ENCODE assay signal across 9 mouse cellular contexts in genomic region chr12:55473250-55474208, GRCm38 (mm10). TPM values are rescaled to one million over a fixed set of nuclear protein-coding genes. Genes with fewer than 3 reads are reported as not detected.
DNase-seq lines count a peak whose midpoint lies in the region; ATAC-seq and TF ChIP-seq lines count a peak whose summit lies in the region.
"Had no signal": no experiment of that assay in that cellular context is flagged by ENCODE, and none has a peak within 500 bp of the region (broad histone marks: within the 10 kb centered on the region; RNA-seq: fewer than 3 reads in every experiment).

No protein-coding gene starts in this region.

- peaks cover 10% of the 10 kb centered on the region for H3K4me1 ChIP-seq in intestine, embryonic 15.5 days (replicated peaks)
- peaks cover 12% of the 10 kb centered on the region for H3K4me1 ChIP-seq in lung, adult 2 months (ENCODE audit: control insufficient read depth, insufficient read depth, low read length)
- H3K4me1 ChIP-seq in forebrain, embryonic 14.5 days (ENCODE audit: control insufficient read depth, insufficient read depth, low read length), result no peaks in the 10 kb centered on the region

- no peaks in the 10 kb centered on the region for H3K9me3 ChIP-seq in intestine, embryonic 15.5 days
- H3K9me3 ChIP-seq in forebrain, embryonic 14.5 days (replicated peaks; ENCODE audit: control insufficient read depth, low read length), result no peaks in the 10 kb centered on the region

- no peak overlapping the region for H3K4me3 ChIP-seq in intestine, embryonic 15.5 days (replicated peaks)
- no peak overlapping the region for H3K4me3 ChIP-seq in lung, adult 2 months (replicated peaks; ENCODE audit: extremely low read depth, low read depth, low read length)
- H3K4me3 ChIP-seq in forebrain, embryonic 14.5 days (ENCODE audit: low read depth, low read length), result no peak overlapping the region

- no peaks in the 10 kb centered on the region for H3K27me3 ChIP-seq in intestine, embryonic 15.5 days (replicated peaks)
- H3K27me3 ChIP-seq in forebrain, embryonic 14.5 days (replicated peaks; ENCODE audit: control insufficient read depth, insufficient read depth, low read length), result no peaks in the 10 kb centered on the region

- peak; percentile 72; the same call in 1 of the 2 replicates for TF ChIP-seq POLR2A in lung, adult 2 months (IDR thresholded peaks at IDR 0.05; ENCODE audit: borderline replicate concordance, extremely low read depth, low read depth, low read length)

- peak; percentile 79 for ATAC-seq in intestine, embryonic 15.5 days
- ATAC-seq in forebrain, embryonic 14.5 days, result no peak

- 19% methylated on average over 8 of the region's 8 CpGs for WGBS in intestine, embryonic 15.5 days
- WGBS in lung, adult 2 months, result 18% methylated on average over 8 of the region's 8 CpGs
- WGBS in forebrain, embryonic 14.5 days, result 28% methylated on average over 8 of the region's 8 CpGs

- peak overlapping the region; percentile 59 for H3K27ac ChIP-seq in intestine, embryonic 15.5 days
- no peak overlapping the region for H3K27ac ChIP-seq in forebrain, embryonic 14.5 days (ENCODE audit: low read depth, low read length)
- H3K27ac ChIP-seq: liver, embryonic 14.5 days had no signal

- H3K4me2 ChIP-seq in intestine, embryonic 15.5 days (replicated peaks), result peak overlapping the region; percentile 34
- no peak overlapping the region for H3K4me2 ChIP-seq in forebrain, embryonic 14.5 days (ENCODE audit: low read length)

- H3K9ac ChIP-seq in intestine, embryonic 15.5 days, result no peak overlapping the region
- H3K9ac ChIP-seq in forebrain, embryonic 14.5 days (ENCODE audit: low read length), result no peak overlapping the region
- H3K9ac ChIP-seq: liver, embryonic 14.5 days had no signal

- intact Hi-C loops in gastrocnemius, postnatal 36 days (cut with DNase I), result no loop called here

- no peak for TF ChIP-seq CTCF in lung, adult 2 months (IDR thresholded peaks at IDR 0.05; ENCODE audit: insufficient read depth, low read length)

- peak; percentile 47 for DNase-seq in urinary bladder, adult 2 months (ENCODE audit: low spot score)
- DNase-seq in urinary bladder, postnatal 10 days (ENCODE audit: low spot score), result no peak
- DNase-seq in gastrocnemius, postnatal 36 days, result peak; percentile 64 to 77
- DNase-seq in lung, adult 2 months, result peak; percentile 74
- DNase-seq in urinary bladder, postnatal 25 days (ENCODE audit: low spot score), result peak; percentile 55
- no peak for DNase-seq in cerebellum, adult 9-11 months
- DNase-seq in forebrain, embryonic 14.5 days (ENCODE audit: low spot score), result no peak

- no peaks in the 10 kb centered on the region for H3K36me3 ChIP-seq in intestine, embryonic 15.5 days
- no peaks in the 10 kb centered on the region for H3K36me3 ChIP-seq in forebrain, embryonic 14.5 days (ENCODE audit: control insufficient read depth, insufficient read depth, low read length)

RNA-seq across cellular contexts. Expression of gene Nfkbia, which starts 18.9 kb away (rescaled TPM):
- polyA plus RNA-seq in urinary bladder, adult 2 months (2012; rRNA removed), result 69.7 and 83.8 TPM in 2 replicates
- total RNA-seq in gastrocnemius, postnatal 36 days (2021), result 10 to 100 TPM; 17.6 to 39.5 TPM
- 72.5 and 74.2 TPM in 2 replicates for polyA plus RNA-seq in intestine, embryonic 15.5 days (2015; fragmentation: Nextera tagmentation; extraction: Ambion mirVana)
- polyA plus RNA-seq in lung, adult 2 months (2012; rRNA removed), result 282 and 367 TPM in 2 replicates
- polyA plus RNA-seq in forebrain, embryonic 14.5 days (2014; fragmentation: Nextera tagmentation; extraction: Ambion mirVana), result 40.0 and 49.7 TPM in 2 replicates

Comparison
In these comparisons a context has a peak if more than half of its experiments do, and no peak if none do; other contexts are left out.
1. DNase-seq: peak in urinary bladder, adult 2 months (single experiment), gastrocnemius, postnatal 36 days (2 of 2), lung, adult 2 months (single experiment) and urinary bladder, postnatal 25 days (single experiment); none in urinary bladder, postnatal 10 days (single experiment), cerebellum, adult 9-11 months (single experiment) and forebrain, embryonic 14.5 days (single experiment).